Mouse (Mus musculus) adrenal gland, postnatal 4 days (tissue): ENCODE data around the gene Cpne7. TPM values are rescaled to one million over a fixed set of nuclear protein-coding genes. Genes with fewer than 3 reads are reported as not detected.
"Not testable (repeated sequence)": the region's sequence is repeated elsewhere in the genome, so short reads cannot be mapped to it uniquely, and the experiment has no call there.

Experiments
- DNase-seq, 2 experiments: peaks; one replicate each; pipeline ENCODE4 v3.0.0; 2021 to 2022; ENCODE audit warnings: low spot score in 2 of 2, mixed read lengths in 2 of 2
- long read RNA-seq, 2 experiments: library from polyadenylated mRNA; stranded (forward); transcript quantifications; one replicate each; pipeline ENCODE4 v2.0.0; 2021
- total RNA-seq, 2 experiments: library from RNA; stranded (reverse); gene quantifications; 2 replicates each; pipeline ENCODE4 v1.2.3; 2021

The Cpne7 gene
- total RNA-seq: 1 to 10 TPM; 6.3 to 7.3 TPM
- long read RNA-seq, experiment 1, partial matches to known transcripts: 2 of 7 reads
- long read RNA-seq, experiment 1, other reads (novel, unspliced or antisense): 2 of 7 reads
- long read RNA-seq, experiment 2, partial matches to known transcripts: 0 of 6 reads
- long read RNA-seq, experiment 2, other reads (novel, unspliced or antisense): 2 of 6 reads

GRCm38 (mm10) chr8:123117127-123117731 lies at the start of gene Cpne7:
Gene Cpne7 (plus strand): TSS chr8:123117374.
- no peak for DNase-seq

- no peak for DNase-seq
These were observed 46.0 kb upstream of the Cpne7 start for GRCm38 (mm10) chr8:123071176-123071575.

GRCm38 (mm10) chr8:123077213-123077612 lies 40.0 kb upstream of the Cpne7 start:
- no peak for DNase-seq

- no peak for DNase-seq
These were observed 34.2 kb upstream of the Cpne7 start for GRCm38 (mm10) chr8:123082993-123083392.

- DNase-seq: no peak
These were observed 33.6 kb upstream of the Cpne7 start for GRCm38 (mm10) chr8:123083610-123084009.

GRCm38 (mm10) chr8:123087289-123087688 lies 29.9 kb upstream of the Cpne7 start:
- no peak for DNase-seq

GRCm38 (mm10) chr8:123097216-123097615 lies 20.0 kb upstream of the Cpne7 start:
- DNase-seq: no peak

GRCm38 (mm10) chr8:123097786-123098584 lies 19.2 kb upstream of the Cpne7 start:
- DNase-seq: no peak

GRCm38 (mm10) chr8:123100288-123100687 lies 16.9 kb upstream of the Cpne7 start:
- DNase-seq: no peak

- DNase-seq: no peak
These were observed 15.9 kb upstream of the Cpne7 start for GRCm38 (mm10) chr8:123101244-123101643.

- DNase-seq: peak; percentile 92 to 93
These were observed 15.2 kb upstream of the Cpne7 start, which contains the start of gene Rpl13 for GRCm38 (mm10) chr8:123101735-123102685. Gene Rpl13 (plus strand): TSS chr8:123102350.

GRCm38 (mm10) chr8:123102855-123103254 lies 14.3 kb upstream of the Cpne7 start:
- not testable (repeated sequence) for DNase-seq

GRCm38 (mm10) chr8:123103285-123103684 lies 13.9 kb upstream of the Cpne7 start:
- DNase-seq: no peak

GRCm38 (mm10) chr8:123104046-123104767 lies 13.0 kb upstream of the Cpne7 start:
- DNase-seq: no peak

- no peak for DNase-seq
These were observed 11.4 kb upstream of the Cpne7 start for GRCm38 (mm10) chr8:123105553-123106326.

- no peak for DNase-seq
These were observed 10.6 kb upstream of the Cpne7 start for GRCm38 (mm10) chr8:123106531-123106930.

- DNase-seq: no peak
These were observed 9.2 kb upstream of the Cpne7 start for GRCm38 (mm10) chr8:123108010-123108409.

- no peak for DNase-seq
These were observed 8.2 kb upstream of the Cpne7 start for GRCm38 (mm10) chr8:123108953-123109352.

GRCm38 (mm10) chr8:123110649-123111048 lies 6.5 kb upstream of the Cpne7 start:
- peak in 1 of 2 experiments; percentile 29 for DNase-seq

GRCm38 (mm10) chr8:123112892-123113291 lies 4.3 kb upstream of the Cpne7 start:
- DNase-seq: no peak
